Mouse (Mus musculus): ENCODE measurements around the gene Grk5. TPM values are rescaled to one million over a fixed set of nuclear protein-coding genes. Genes with fewer than 3 reads are reported as not detected.

The Grk5 gene
- polyA plus RNA-seq, 1 experiment: 1.3 TPM

GRCm38 (mm10) chr19:60871366-60871765 lies 18.2 kb upstream of the Grk5 start:
- Histone ChIP-seq H3K4me1 (ENCODE audit: control insufficient read depth, insufficient read depth, low read length) (no peaks in the 10 kb centered on the region), H3K36me3 (ENCODE audit: control insufficient read depth, insufficient read depth, low read length, poor library complexity, severe bottlenecking) (peaks cover 38% of the 10 kb centered on the region), H3K9ac (ENCODE audit: low read depth, poor library complexity, severe bottlenecking) (no peak overlapping the region), H3K4me3 (ENCODE audit: low read depth, low read length) (no peak overlapping the region), H3K27ac (ENCODE audit: insufficient read depth, low read length) (no peak overlapping the region), H3K9me3 (replicated peaks; ENCODE audit: control insufficient read depth, insufficient read depth, low read length, poor library complexity, severe bottlenecking) (no peaks in the 10 kb centered on the region), H3K27me3 (ENCODE audit: control insufficient read depth, insufficient read depth, low read length, poor library complexity, severe bottlenecking) (no peaks in the 10 kb centered on the region)
- TF ChIP-seq EP300 (IDR thresholded peaks at IDR 0.05; ENCODE audit: insufficient read depth, low read depth, low read length) (no peak), CTCF (IDR thresholded peaks at IDR 0.05; ENCODE audit: low read depth, low read length) (no peak)

- no peak for TF ChIP-seq POLR2A (IDR thresholded peaks at IDR 0.05; ENCODE audit: insufficient read depth, low read length)
- TF ChIP-seq CTCF (IDR thresholded peaks at IDR 0.05; ENCODE audit: low read depth, low read length): no peak
- no peak for TF ChIP-seq EP300 (IDR thresholded peaks at IDR 0.05; ENCODE audit: insufficient read depth, low read depth, low read length)
- Histone ChIP-seq H3K4me3 (ENCODE audit: low read depth, low read length) (no peak overlapping the region), H3K27me3 (ENCODE audit: control insufficient read depth, insufficient read depth, low read length, poor library complexity, severe bottlenecking) (no peaks in the 10 kb centered on the region), H3K36me3 (ENCODE audit: control insufficient read depth, insufficient read depth, low read length, poor library complexity, severe bottlenecking) (peaks cover 38% of the 10 kb centered on the region), H3K9me3 (replicated peaks; ENCODE audit: control insufficient read depth, insufficient read depth, low read length, poor library complexity, severe bottlenecking) (no peaks in the 10 kb centered on the region), H3K4me1 (ENCODE audit: control insufficient read depth, insufficient read depth, low read length) (no peaks in the 10 kb centered on the region), H3K9ac (ENCODE audit: low read depth, poor library complexity, severe bottlenecking) (no peak overlapping the region), H3K27ac (ENCODE audit: insufficient read depth, low read length) (no peak overlapping the region)
Observed at GRCm38 (mm10) chr19:60872272-60872671, 17.3 kb upstream of the Grk5 start.

- Histone ChIP-seq H3K4me1 (ENCODE audit: control insufficient read depth, insufficient read depth, low read length) (no peaks in the 10 kb centered on the region), H3K27ac (ENCODE audit: insufficient read depth, low read length) (0 out of 2 replicates have a peak overlapping the region, but pooled peaks have one; percentile 18)
Observed at GRCm38 (mm10) chr19:60873501-60873900, 16.0 kb upstream of the Grk5 start.

GRCm38 (mm10) chr19:60874064-60874694 lies 15.4 kb upstream of the Grk5 start, which contains the start of gene Prdx3:
Gene Prdx3 (minus strand): TSS chr19:60874556.
- peak within 1 kb of the TSS; percentile 54 for H3K9ac ChIP-seq (ENCODE audit: low read depth, poor library complexity, severe bottlenecking)
- no peaks in the 10 kb centered on the region for H3K4me1 ChIP-seq (ENCODE audit: control insufficient read depth, insufficient read depth, low read length)
- peaks cover 26% of the 10 kb centered on the region for H3K36me3 ChIP-seq (ENCODE audit: control insufficient read depth, insufficient read depth, low read length, poor library complexity, severe bottlenecking)
- TF ChIP-seq CTCF (IDR thresholded peaks at IDR 0.05; ENCODE audit: low read depth, low read length) (no peak), EP300 (IDR thresholded peaks at IDR 0.05; ENCODE audit: insufficient read depth, low read depth, low read length) (no peak), POLR2A (IDR thresholded peaks at IDR 0.05; ENCODE audit: insufficient read depth, low read length) (peak; percentile 24)
- H3K9me3 ChIP-seq (replicated peaks; ENCODE audit: control insufficient read depth, insufficient read depth, low read length, poor library complexity, severe bottlenecking): no peaks in the 10 kb centered on the region
- 0 out of 2 replicates have a peak within 1 kb of the TSS, but pooled peaks have one; percentile 18 for H3K27ac ChIP-seq (ENCODE audit: insufficient read depth, low read length)
- H3K4me3 ChIP-seq (ENCODE audit: low read depth, low read length): peak within 1 kb of the TSS; percentile 90
- H3K27me3 ChIP-seq (ENCODE audit: control insufficient read depth, insufficient read depth, low read length, poor library complexity, severe bottlenecking): no peaks in the 10 kb centered on the region

More at GRCm38 (mm10) chr19:60873501-60873900, 16.0 kb upstream of the Grk5 start:
- TF ChIP-seq POLR2A (IDR thresholded peaks at IDR 0.05; ENCODE audit: insufficient read depth, low read length) (no peak), EP300 (IDR thresholded peaks at IDR 0.05; ENCODE audit: insufficient read depth, low read depth, low read length) (no peak), CTCF (IDR thresholded peaks at IDR 0.05; ENCODE audit: low read depth, low read length) (no peak)
- Histone ChIP-seq H3K36me3 (ENCODE audit: control insufficient read depth, insufficient read depth, low read length, poor library complexity, severe bottlenecking) (peaks cover 30% of the 10 kb centered on the region), H3K4me3 (ENCODE audit: low read depth, low read length) (peak overlapping the region; percentile 90), H3K9me3 (replicated peaks; ENCODE audit: control insufficient read depth, insufficient read depth, low read length, poor library complexity, severe bottlenecking) (no peaks in the 10 kb centered on the region), H3K27me3 (ENCODE audit: control insufficient read depth, insufficient read depth, low read length, poor library complexity, severe bottlenecking) (no peaks in the 10 kb centered on the region), H3K9ac (ENCODE audit: low read depth, poor library complexity, severe bottlenecking) (peak overlapping the region; percentile 54)

GRCm38 (mm10) chr19:60883129-60883528 lies 6.4 kb upstream of the Grk5 start:
- TF ChIP-seq CTCF (IDR thresholded peaks at IDR 0.05; ENCODE audit: low read depth, low read length) (no peak), POLR2A (IDR thresholded peaks at IDR 0.05; ENCODE audit: insufficient read depth, low read length) (no peak), EP300 (IDR thresholded peaks at IDR 0.05; ENCODE audit: insufficient read depth, low read depth, low read length) (no peak)
- Histone ChIP-seq H3K4me3 (ENCODE audit: low read depth, low read length) (no peak overlapping the region), H3K27me3 (ENCODE audit: control insufficient read depth, insufficient read depth, low read length, poor library complexity, severe bottlenecking) (no peaks in the 10 kb centered on the region), H3K9ac (ENCODE audit: low read depth, poor library complexity, severe bottlenecking) (no peak overlapping the region), H3K27ac (ENCODE audit: insufficient read depth, low read length) (no peak overlapping the region), H3K36me3 (ENCODE audit: control insufficient read depth, insufficient read depth, low read length, poor library complexity, severe bottlenecking) (no peaks in the 10 kb centered on the region), H3K4me1 (ENCODE audit: control insufficient read depth, insufficient read depth, low read length) (no peaks in the 10 kb centered on the region), H3K9me3 (replicated peaks; ENCODE audit: control insufficient read depth, insufficient read depth, low read length, poor library complexity, severe bottlenecking) (no peaks in the 10 kb centered on the region)

GRCm38 (mm10) chr19:60887637-60888036 lies 1.9 kb upstream of the Grk5 start:
- Histone ChIP-seq H3K9me3 (replicated peaks; ENCODE audit: control insufficient read depth, insufficient read depth, low read length, poor library complexity, severe bottlenecking) (no peaks in the 10 kb centered on the region), H3K9ac (ENCODE audit: low read depth, poor library complexity, severe bottlenecking) (no peak overlapping the region), H3K27ac (ENCODE audit: insufficient read depth, low read length) (peak overlapping the region; percentile 33; the same call in 1 of the 2 replicates), H3K4me1 (ENCODE audit: control insufficient read depth, insufficient read depth, low read length) (no peaks in the 10 kb centered on the region), H3K27me3 (ENCODE audit: control insufficient read depth, insufficient read depth, low read length, poor library complexity, severe bottlenecking) (no peaks in the 10 kb centered on the region), H3K4me3 (ENCODE audit: low read depth, low read length) (no peak overlapping the region), H3K36me3 (ENCODE audit: control insufficient read depth, insufficient read depth, low read length, poor library complexity, severe bottlenecking) (no peaks in the 10 kb centered on the region)
- TF ChIP-seq POLR2A (IDR thresholded peaks at IDR 0.05; ENCODE audit: insufficient read depth, low read length): no peak
- TF ChIP-seq CTCF (IDR thresholded peaks at IDR 0.05; ENCODE audit: low read depth, low read length): no peak
